Mouse (Mus musculus) lung, postnatal 14 days (tissue): Measurements from ENCODE around the gene Bsx.

Source experiments
- DNase-seq: peaks from one replicate; pipeline ENCODE4 v3.0.0; 2021

Bsx gene

GRCm38 (mm10) chr9:40892456-40892855 is 18.5 kb downstream of the Bsx start:
- no peak for DNase-seq

DNA sequence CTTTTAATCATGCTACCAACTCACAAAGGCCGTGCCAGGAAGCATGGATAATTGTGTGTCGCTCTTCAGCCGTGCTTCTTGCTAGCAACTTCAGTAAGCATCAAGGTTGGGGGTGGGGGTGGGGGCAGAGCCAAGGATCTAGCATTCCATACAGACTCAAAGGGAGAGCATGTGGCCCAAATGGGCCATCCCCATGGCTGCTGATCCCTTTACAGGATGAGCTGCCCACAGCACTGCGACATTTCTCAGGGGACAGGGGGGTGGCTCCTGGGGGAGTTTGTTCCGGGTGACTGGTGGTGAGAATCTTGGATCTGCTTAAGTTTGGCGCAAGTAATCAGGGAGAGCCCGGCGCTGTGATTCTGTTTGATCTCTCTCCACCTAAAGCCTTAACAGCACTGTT is 33.5 kb downstream of the Bsx start:
- no peak for DNase-seq

- no peak for DNase-seq
These were observed 34.5 kb downstream of the Bsx start for GRCm38 (mm10) chr9:40908411-40908810.

DNA sequence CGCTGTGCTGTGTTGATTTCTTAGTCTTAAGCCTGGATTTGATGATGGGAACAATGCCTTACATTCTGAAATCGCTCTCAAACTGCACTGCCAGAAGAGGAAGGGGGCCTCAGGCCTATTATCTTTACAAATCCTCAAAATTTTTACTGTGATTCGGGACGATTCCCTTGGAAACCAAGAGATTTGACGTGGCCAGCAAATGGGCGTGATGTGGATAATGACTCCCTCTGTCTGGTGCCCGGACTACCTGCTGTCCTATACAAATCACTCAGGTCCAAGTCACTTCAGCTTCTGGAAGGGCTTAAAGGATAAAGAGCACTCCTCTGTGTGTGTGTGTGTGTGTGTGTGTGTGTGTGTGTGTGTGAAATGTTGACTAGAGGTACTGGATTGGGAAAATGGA is 35.0 kb downstream of the Bsx start:
- DNase-seq: no peak

DNA sequence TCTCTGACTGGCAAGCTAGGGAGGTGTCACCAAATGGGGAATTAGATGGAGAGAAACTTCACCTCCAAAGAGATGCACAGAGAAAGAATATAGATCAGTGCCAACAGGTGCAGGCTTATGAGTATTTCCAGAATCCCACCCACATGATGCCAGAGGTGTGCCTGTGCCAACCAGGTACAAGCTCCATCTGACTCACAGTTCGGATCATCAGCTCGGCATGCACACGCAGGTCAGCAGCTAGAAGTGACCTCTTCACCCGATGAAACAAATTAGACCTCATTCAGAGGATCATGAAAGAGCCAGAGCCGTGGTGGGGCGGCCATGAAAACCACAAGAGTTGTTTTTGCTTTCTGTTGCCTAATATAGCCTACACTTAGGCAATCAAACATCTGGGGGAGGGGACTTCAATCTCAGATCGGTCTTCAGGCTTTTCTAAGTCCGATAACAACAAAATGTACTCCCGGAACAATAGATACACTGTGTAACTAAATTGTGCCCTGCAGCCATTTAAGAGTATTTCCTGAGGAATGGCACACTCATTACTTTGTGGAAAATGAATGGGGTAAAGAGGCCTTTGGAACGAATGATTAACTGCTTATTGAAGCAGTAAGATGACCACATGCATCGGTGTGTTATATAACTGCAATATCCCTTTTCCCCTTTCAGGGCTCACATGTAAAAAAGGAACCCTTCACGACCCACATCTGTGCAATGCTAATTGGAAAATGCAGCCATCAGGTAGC is 44.1 kb downstream of the Bsx start:
- no peak for DNase-seq

- DNase-seq: no peak
These were observed 53.5 kb downstream of the Bsx start for GRCm38 (mm10) chr9:40927351-40927980.
